Mouse (Mus musculus) embryonic fibroblast, embryonic 13.5 days (primary cell): ENCODE measurements around the gene Bsn. TPM values are rescaled to one million over a fixed set of nuclear protein-coding genes. Genes with fewer than 3 reads are reported as not detected.
A peak's percentile ranks its signal among the peaks of the same experiment; 100 is the strongest.
"Not testable (repeated sequence)": the region's sequence is repeated elsewhere in the genome, so short reads cannot be mapped to it uniquely, and the experiment has no call there.

ENCODE experiments used
- H3K27ac ChIP-seq: 2 replicates; pipeline ENCODE4 v1.5.1; 2012; ENCODE audit warnings: low read length, control low read depth, inconsistent platforms; ENCODE audit not compliant: insufficient read depth
- H3K4me1 ChIP-seq: 2 replicates; pipeline ENCODE4 v1.6.1; 2011; ENCODE audit warnings: low read length; ENCODE audit not compliant: control insufficient read depth, insufficient read depth
- H3K4me3 ChIP-seq: 2 replicates; pipeline ENCODE4 v1.5.1; 2011; ENCODE audit warnings: mild to moderate bottlenecking, control low read depth, low read length; ENCODE audit not compliant: insufficient read depth
- CTCF ChIP-seq: IDR thresholded peaks from 2 replicates; pipeline ENCODE4 v1.5.1; 2011; ENCODE audit warnings: mild to moderate bottlenecking, control low read depth, low read length, moderate library complexity, borderline replicate concordance; ENCODE audit not compliant: insufficient read depth
- POLR2A ChIP-seq: IDR thresholded peaks from 2 replicates; pipeline ENCODE4 v1.6.1; 2011; ENCODE audit warnings: low read depth, mild to moderate bottlenecking, control low read depth, low read length, moderate library complexity
- polyA plus RNA-seq: library from polyadenylated mRNA; stranded (reverse); fragments of >200 nt; gene quantifications from 2 replicates; pipeline ENCODE4 v1.2.4, GENCODE M21; 2011; ENCODE audit warnings: low read depth; ENCODE audit not compliant: missing spikeins, insufficient read length

Gene Bsn
- polyA plus RNA-seq, 1 experiment, result 0.25 TPM

GRCm38 (mm10) chr9:108139963-108140695, 50.1 kb downstream of the Bsn start:
- no peak overlapping the region for H3K27ac ChIP-seq
- TF ChIP-seq POLR2A, result no peak
- TF ChIP-seq CTCF, result peak; percentile 21; the same call in 1 of the 2 replicates
- H3K4me1 ChIP-seq, result peaks cover 9% of the 10 kb centered on the region
- H3K4me3 ChIP-seq, result no peak overlapping the region

GRCm38 (mm10) chr9:108139169-108139962, 50.8 kb downstream of the Bsn start:
- H3K4me1 ChIP-seq, result peaks cover 5% of the 10 kb centered on the region; the same call in 1 of the 2 replicates
- H3K4me3 ChIP-seq, result no peak overlapping the region
- TF ChIP-seq POLR2A, result no peak
- no peak for TF ChIP-seq CTCF
- H3K27ac ChIP-seq, result no peak overlapping the region

GRCm38 (mm10) chr9:108138118-108138517, 52.1 kb downstream of the Bsn start:
- Histone ChIP-seq H3K27ac (peak overlapping the region; percentile 44), H3K4me1 (peaks cover 5% of the 10 kb centered on the region; the same call in 1 of the 2 replicates), H3K4me3 (no peak overlapping the region)
- TF ChIP-seq POLR2A (no peak), CTCF (no peak)

- TF ChIP-seq CTCF (no peak), POLR2A (no peak)
- Histone ChIP-seq H3K27ac (peak overlapping the region; percentile 94), H3K4me1 (peaks cover 5% of the 10 kb centered on the region; the same call in 1 of the 2 replicates), H3K4me3 (no peak overlapping the region)
Measured at GRCm38 (mm10) chr9:108137523-108137922, 52.7 kb downstream of the Bsn start.

- TF ChIP-seq CTCF (no peak), POLR2A (no peak)
- Histone ChIP-seq H3K27ac (peak overlapping the region; percentile 94), H3K4me1 (peaks cover 5% of the 10 kb centered on the region; the same call in 1 of the 2 replicates), H3K4me3 (no peak overlapping the region)
Measured at GRCm38 (mm10) chr9:108136930-108137462, 53.2 kb downstream of the Bsn start.

GRCm38 (mm10) chr9:108136225-108136624, 54.0 kb downstream of the Bsn start:
- peaks cover 5% of the 10 kb centered on the region; the same call in 1 of the 2 replicates for H3K4me1 ChIP-seq
- H3K4me3 ChIP-seq, result no peak overlapping the region
- H3K27ac ChIP-seq, result peak overlapping the region; percentile 94
- TF ChIP-seq POLR2A (no peak), CTCF (no peak)

- not testable (repeated sequence) for H3K4me1 ChIP-seq, H3K4me3 ChIP-seq, H3K27ac ChIP-seq
Measured at GRCm38 (mm10) chr9:108135679-108136078, 54.5 kb downstream of the Bsn start.

GRCm38 (mm10) chr9:108133478-108133877, 56.7 kb downstream of the Bsn start:
- Histone ChIP-seq H3K27ac (no peak overlapping the region), H3K4me1 (peaks cover 5% of the 10 kb centered on the region; the same call in 1 of the 2 replicates), H3K4me3 (no peak overlapping the region)
- TF ChIP-seq POLR2A, result no peak
- TF ChIP-seq CTCF, result no peak

- Histone ChIP-seq H3K27ac (no peak overlapping the region), H3K4me1 (no peaks in the 10 kb centered on the region), H3K4me3 (no peak overlapping the region)
- no peak for TF ChIP-seq POLR2A
- no peak for TF ChIP-seq CTCF
Measured at GRCm38 (mm10) chr9:108132373-108132772, 57.8 kb downstream of the Bsn start.

- H3K4me1 ChIP-seq, result no peaks in the 10 kb centered on the region
- no peak overlapping the region for H3K27ac ChIP-seq
- H3K4me3 ChIP-seq, result no peak overlapping the region
- no peak for TF ChIP-seq POLR2A
- no peak for TF ChIP-seq CTCF
Measured at GRCm38 (mm10) chr9:108131502-108131901, 58.7 kb downstream of the Bsn start.
